Mouse (Mus musculus): Measurements from ENCODE around the gene Col5a1.

DNA sequence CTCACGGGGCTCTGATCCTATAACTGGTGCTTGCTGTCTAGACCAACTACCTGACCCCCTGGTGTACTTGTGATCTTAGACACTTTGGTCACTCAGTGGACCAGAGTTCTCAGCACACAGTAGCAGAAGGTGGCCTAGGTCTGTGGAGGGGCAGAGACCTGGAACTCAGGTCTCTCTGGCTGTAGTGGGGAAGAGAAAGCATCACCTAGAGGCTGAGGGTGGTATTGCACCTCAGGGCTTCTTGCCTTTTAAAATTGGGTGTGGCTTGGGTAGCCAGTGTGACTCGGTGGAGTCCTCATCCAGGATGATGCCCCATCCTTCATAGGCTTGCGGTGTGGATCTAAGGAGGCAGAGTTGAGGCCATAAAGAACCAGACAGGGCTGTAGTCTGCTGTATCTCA, 13.7 kb downstream of the Col5a1 start:
- TF ChIP-seq CTCF (IDR thresholded peaks at IDR 0.05; ENCODE audit: borderline replicate concordance, insufficient read depth, low read depth, low read length) (peak; percentile 60), POLR2A (IDR thresholded peaks at IDR 0.05; ENCODE audit: borderline replicate concordance, insufficient read depth, low read length) (no peak)

Measured in cerebellum, adult 2 months (tissue).